Mouse (Mus musculus): ENCODE measurements around the gene Tmem236.

- TF ChIP-seq POLR2A (IDR thresholded peaks at IDR 0.05; ENCODE audit: low read depth, low read length) (no peak), EP300 (IDR thresholded peaks at IDR 0.05; ENCODE audit: low read length) (no peak), HCFC1 (IDR thresholded peaks at IDR 0.05; ENCODE audit: low read depth, low read length) (no peak), CTCF (conservative IDR thresholded peaks at IDR 0.05 in 1 of 2, IDR thresholded peaks at IDR 0.05 in 1 of 2; ENCODE audit: low read depth in 2 of 2, low read length in 2 of 2) (no peak), MAX (IDR thresholded peaks at IDR 0.05; ENCODE audit: low read length) (no peak), ZMIZ1 (IDR thresholded peaks at IDR 0.05; ENCODE audit: low read depth, low read length) (no peak), KAT2A (IDR thresholded peaks at IDR 0.05; ENCODE audit: insufficient replicate concordance, low read length) (no peak), USF1 (IDR thresholded peaks at IDR 0.05; ENCODE audit: low read depth, low read length) (no peak), POLR2AphosphoS2 (IDR thresholded peaks at IDR 0.05; ENCODE audit: low read depth, low read length) (no peak), CHD2 (IDR thresholded peaks at IDR 0.05; ENCODE audit: low read length) (no peak), ZC3H11A (IDR thresholded peaks at IDR 0.05; ENCODE audit: low read depth, low read length) (no peak), SMC3 (IDR thresholded peaks at IDR 0.05; ENCODE audit: low read depth, low read length) (no peak), USF2 (conservative IDR thresholded peaks at IDR 0.05; ENCODE audit: low read depth, low read length) (no peak), TCF12 (IDR thresholded peaks at IDR 0.05; ENCODE audit: low read depth, low read length) (no peak)
Measured at GRCm38 (mm10) chr2:14235319-14235718, 61.0 kb downstream of the Tmem236 start.
